Mouse (Mus musculus): ENCODE data around the gene Grwd1.

DNA sequence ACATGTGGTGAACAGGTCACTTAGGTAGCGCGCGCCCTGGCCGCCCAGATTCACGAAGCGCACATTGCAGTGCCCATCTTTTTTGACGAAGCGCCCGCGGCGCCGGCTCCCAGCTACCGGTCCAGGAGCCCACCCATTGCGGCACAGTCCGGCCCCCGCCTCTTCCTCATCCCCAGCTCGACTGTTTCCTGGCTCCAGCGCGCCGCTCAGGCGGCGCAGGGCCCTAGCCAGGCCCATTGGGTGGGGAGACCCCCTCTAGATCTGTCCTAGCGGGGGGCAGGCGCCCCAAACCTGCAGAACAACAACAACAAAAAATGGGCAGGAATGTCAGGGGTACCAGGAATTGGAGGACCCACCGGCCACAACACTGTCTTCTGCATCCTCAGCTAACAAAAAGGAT lies 10.9 kb downstream of the Grwd1 start:
- no peak for TF ChIP-seq CTCF (IDR thresholded peaks at IDR 0.05; ENCODE audit: low read depth)
- TF ChIP-seq EP300 (IDR thresholded peaks at IDR 0.05; ENCODE audit: low read depth), result no peak
